Mouse (Mus musculus) forebrain, embryonic 14.5 days (tissue): ENCODE results near the gene Mybpc1. TPM values are rescaled to one million over a fixed set of nuclear protein-coding genes. Genes with fewer than 3 reads are reported as not detected.
"Not testable (repeated sequence)": the region's sequence is repeated elsewhere in the genome, so short reads cannot be mapped to it uniquely, and the experiment has no call there.

Source experiments
- ATAC-seq: fragments of 200-750 bp; cut with Nextera tagmentation; 2 replicates; pipeline ENCODE4 v1.8.0; 2017; ENCODE audit warnings: mild to moderate bottlenecking, moderate library complexity
- DNase-seq: peaks from one replicate; pipeline ENCODE4 v3.0.0-alpha.2; 2015; ENCODE audit warnings: low spot score
- H3K27ac ChIP-seq: fragments of 300-500 bp; sonication (generic); 2 replicates; pipeline ENCODE4 v1.5.1; 2014; ENCODE audit warnings: low read depth, mild to moderate bottlenecking, control low read depth, low read length, moderate library complexity
- H3K27me3 ChIP-seq: fragments of 300-500 bp; sonication (generic); replicated peaks from 2 replicates; pipeline ENCODE4 v1.6.1; 2014; ENCODE audit warnings: low read length, control low read depth, mixed read lengths; ENCODE audit not compliant: control insufficient read depth, insufficient read depth
- H3K36me3 ChIP-seq: fragments of 300-500 bp; sonication (generic); 2 replicates; pipeline ENCODE4 v1.6.1; 2014; ENCODE audit warnings: low read length, control low read depth; ENCODE audit not compliant: control insufficient read depth, insufficient read depth
- H3K4me1 ChIP-seq: fragments of 300-500 bp; sonication (generic); 2 replicates; pipeline ENCODE4 v1.6.1; 2014; ENCODE audit warnings: antibody characterized with exemption, low read length, control low read depth; ENCODE audit not compliant: control insufficient read depth, insufficient read depth
- H3K4me2 ChIP-seq: fragments of 300-500 bp; sonication (generic); 2 replicates; pipeline ENCODE4 v1.6.1; 2014; ENCODE audit warnings: mild to moderate bottlenecking, control low read depth, low read length
- H3K4me3 ChIP-seq: fragments of 300-500 bp; sonication (generic); 2 replicates; pipeline ENCODE4 v1.5.1; 2014; ENCODE audit warnings: low read depth, low read length, control low read depth
- H3K9ac ChIP-seq: fragments of 300-500 bp; sonication (generic); 2 replicates; pipeline ENCODE4 v1.6.1; 2014; ENCODE audit warnings: mild to moderate bottlenecking, low read length, control low read depth, moderate library complexity
- H3K9me3 ChIP-seq: fragments of 300-500 bp; sonication (generic); replicated peaks from 2 replicates; pipeline ENCODE4 v1.6.1; 2016; ENCODE audit warnings: low read length, control low read depth, mixed read lengths; ENCODE audit not compliant: control insufficient read depth
- WGBS: fragments of 180-500 bp; shearing (Covaris S2); extraction: QIAGEN DNeasy Blood & Tissue Kit; methylation state at CpG from one replicate; pipeline ENCODE4 v1.1.7; 2014; 5-methylcytosine and 5-hydroxymethylcytosine counted together
- polyA plus RNA-seq: library from polyadenylated mRNA; unstranded; fragments of >200 nt; fragmentation: Nextera tagmentation; extraction: Ambion mirVana; gene quantifications from 2 replicates; pipeline ENCODE4 v1.2.1, GENCODE M21; 2014

Gene Mybpc1
- polyA plus RNA-seq, 1 experiment from 2014 or later: 0.52 TPM

GRCm38 (mm10) chr10:88524016-88524415 lies 80.9 kb downstream of the Mybpc1 start:
- H3K4me2 ChIP-seq: no peak overlapping the region
- H3K4me3 ChIP-seq: no peak overlapping the region
- H3K27ac ChIP-seq: no peak overlapping the region
- no peaks in the 10 kb centered on the region for H3K9me3 ChIP-seq
- H3K9ac ChIP-seq: no peak overlapping the region
- no peaks in the 10 kb centered on the region for H3K27me3 ChIP-seq
- WGBS: 79% methylated on average over 2 of the region's 2 CpGs
- no peaks in the 10 kb centered on the region for H3K4me1 ChIP-seq
- DNase-seq (no peak), ATAC-seq (no peak)
- no peaks in the 10 kb centered on the region for H3K36me3 ChIP-seq

DNA sequence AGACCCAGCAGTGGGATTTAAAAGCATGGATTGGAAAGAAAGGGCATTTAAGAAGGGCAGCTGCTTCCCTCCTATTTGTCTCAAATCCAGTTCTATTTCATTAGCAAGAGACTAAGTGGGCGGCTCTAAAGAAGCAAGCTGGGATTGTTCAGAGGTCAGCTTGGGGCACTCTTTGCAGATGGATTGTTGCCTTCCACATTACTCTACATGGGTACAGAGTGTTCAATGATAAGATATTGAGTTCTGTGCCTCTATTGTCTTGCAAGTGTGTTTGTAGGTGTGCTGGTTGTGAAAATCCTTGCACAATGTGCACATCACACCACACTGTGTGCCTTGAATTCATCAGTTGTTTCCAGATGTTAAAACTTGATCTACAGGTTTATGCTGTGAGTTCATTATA lies 81.7 kb downstream of the Mybpc1 start:
- no peak overlapping the region for H3K9ac ChIP-seq
- ATAC-seq (no peak), DNase-seq (no peak)
- H3K27ac ChIP-seq: no peak overlapping the region
- H3K36me3 ChIP-seq: no peaks in the 10 kb centered on the region
- H3K4me2 ChIP-seq: no peak overlapping the region
- WGBS: 83% methylated on average over 1 of the region's 1 CpGs
- no peaks in the 10 kb centered on the region for H3K4me1 ChIP-seq
- no peaks in the 10 kb centered on the region for H3K9me3 ChIP-seq
- H3K4me3 ChIP-seq: no peak overlapping the region
- no peaks in the 10 kb centered on the region for H3K27me3 ChIP-seq

GRCm38 (mm10) chr10:88522795-88523194 lies 82.2 kb downstream of the Mybpc1 start:
- Histone ChIP-seq H3K27me3 (no peaks in the 10 kb centered on the region), H3K9ac (no peak overlapping the region), H3K27ac (no peak overlapping the region), H3K4me1 (no peaks in the 10 kb centered on the region), H3K36me3 (no peaks in the 10 kb centered on the region), H3K9me3 (no peaks in the 10 kb centered on the region), H3K4me2 (no peak overlapping the region), H3K4me3 (no peak overlapping the region)
- 88% methylated on average over 8 of the region's 8 CpGs for WGBS
- no peak for DNase-seq
- ATAC-seq: no peak

GRCm38 (mm10) chr10:88515049-88515448 lies 89.9 kb downstream of the Mybpc1 start:
- H3K9me3 ChIP-seq, H3K9ac ChIP-seq, ATAC-seq, H3K27ac ChIP-seq, H3K27me3 ChIP-seq, H3K4me2 ChIP-seq, H3K36me3 ChIP-seq, H3K4me3 ChIP-seq, DNase-seq, H3K4me1 ChIP-seq: not testable (repeated sequence)
- 90% methylated on average over 7 of the region's 7 CpGs for WGBS

- no peak for ATAC-seq
- no peak overlapping the region for H3K4me2 ChIP-seq
- peak; percentile 41 for DNase-seq
Observed at GRCm38 (mm10) chr10:88514495-88514894, 90.5 kb downstream of the Mybpc1 start.

DNA sequence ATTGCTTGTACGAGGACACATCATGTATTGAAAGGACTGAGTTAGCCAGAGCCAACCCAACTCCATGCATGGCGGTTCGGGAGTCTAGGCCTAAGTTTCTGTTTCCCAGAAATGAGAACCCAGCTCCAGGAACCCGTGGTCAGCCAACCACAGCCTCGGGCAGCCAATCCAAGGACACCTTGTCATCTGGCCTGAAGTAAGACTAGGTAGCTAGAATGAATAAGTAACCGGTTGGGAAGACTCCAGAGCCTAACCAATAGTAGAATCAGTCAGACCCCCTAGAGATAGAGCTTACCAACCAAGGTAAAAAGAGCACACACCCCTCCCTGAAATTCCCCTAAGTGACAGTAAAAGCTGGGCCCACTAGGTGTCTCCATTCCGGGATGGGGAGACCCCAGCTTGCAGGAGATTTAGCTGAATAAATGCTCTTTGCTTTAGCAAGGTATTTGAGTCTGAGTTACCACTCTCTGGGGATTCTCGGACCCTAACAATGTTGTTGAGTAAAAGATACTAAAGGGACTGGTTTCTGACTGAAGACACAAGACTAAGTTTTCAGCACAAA lies 91.3 kb downstream of the Mybpc1 start:
- H3K4me2 ChIP-seq: no peak overlapping the region
- H3K36me3 ChIP-seq: no peaks in the 10 kb centered on the region
- no peaks in the 10 kb centered on the region for H3K27me3 ChIP-seq
- no peaks in the 10 kb centered on the region for H3K9me3 ChIP-seq
- no peak overlapping the region for H3K9ac ChIP-seq
- ATAC-seq: no peak
- DNase-seq: no peak
- H3K4me1 ChIP-seq: no peaks in the 10 kb centered on the region
- no peak overlapping the region for H3K27ac ChIP-seq
- 69% methylated on average over 8 of the region's 8 CpGs for WGBS
- H3K4me3 ChIP-seq: no peak overlapping the region

More at GRCm38 (mm10) chr10:88514495-88514894, 90.5 kb downstream of the Mybpc1 start:
- no peak overlapping the region for H3K27ac ChIP-seq
- no peaks in the 10 kb centered on the region for H3K36me3 ChIP-seq
- H3K9me3 ChIP-seq: no peaks in the 10 kb centered on the region
- H3K27me3 ChIP-seq: no peaks in the 10 kb centered on the region
- no peak overlapping the region for H3K9ac ChIP-seq
- no peaks in the 10 kb centered on the region for H3K4me1 ChIP-seq
- H3K4me3 ChIP-seq: no peak overlapping the region
- WGBS: 41% methylated on average over 2 of the region's 2 CpGs

GRCm38 (mm10) chr10:88511355-88511754 lies 93.6 kb downstream of the Mybpc1 start:
- DNase-seq: no peak
- ATAC-seq: no peak
- Histone ChIP-seq H3K9me3 (no peaks in the 10 kb centered on the region), H3K9ac (no peak overlapping the region), H3K4me3 (no peak overlapping the region), H3K27ac (no peak overlapping the region), H3K4me2 (no peak overlapping the region), H3K36me3 (no peaks in the 10 kb centered on the region), H3K4me1 (no peaks in the 10 kb centered on the region), H3K27me3 (no peaks in the 10 kb centered on the region)
- 88% methylated on average over 9 of the region's 9 CpGs for WGBS

- 77% methylated on average over 12 of the region's 12 CpGs for WGBS
- no peak overlapping the region for H3K9ac ChIP-seq
- no peaks in the 10 kb centered on the region for H3K4me1 ChIP-seq
- H3K9me3 ChIP-seq: no peaks in the 10 kb centered on the region
- no peak overlapping the region for H3K4me3 ChIP-seq
- ATAC-seq: no peak
- no peaks in the 10 kb centered on the region for H3K36me3 ChIP-seq
- H3K27ac ChIP-seq: no peak overlapping the region
- no peak overlapping the region for H3K4me2 ChIP-seq
- DNase-seq: no peak
- H3K27me3 ChIP-seq: no peaks in the 10 kb centered on the region
Observed at GRCm38 (mm10) chr10:88510503-88511271, 94.3 kb downstream of the Mybpc1 start.

DNA sequence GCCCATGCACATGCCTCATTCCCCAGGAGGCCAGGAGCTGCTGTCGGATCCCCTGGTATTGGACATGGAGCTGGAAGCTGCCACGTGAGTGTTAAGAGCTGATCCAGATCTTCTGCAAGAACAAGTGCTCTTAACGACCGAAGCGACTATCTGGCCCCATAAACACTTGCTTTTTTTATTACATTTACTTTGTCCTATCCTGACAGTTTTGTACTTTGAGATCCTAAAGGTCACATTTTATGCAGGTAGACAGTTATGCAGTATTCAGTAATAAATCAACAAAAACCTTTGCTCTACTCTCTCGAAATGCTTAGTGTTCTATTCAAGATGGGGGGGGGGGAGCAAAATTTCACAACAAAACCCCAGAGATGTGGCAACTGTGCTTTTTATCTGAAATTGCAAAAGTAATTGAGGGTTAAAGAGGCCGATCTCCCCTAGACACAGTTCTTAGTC lies 97.2 kb downstream of the Mybpc1 start:
- ATAC-seq: no peak

More for the DNA sequence above, 97.2 kb downstream of the Mybpc1 start:
- Histone ChIP-seq H3K9ac (no peak overlapping the region), H3K36me3 (no peaks in the 10 kb centered on the region), H3K4me2 (no peak overlapping the region), H3K27me3 (no peaks in the 10 kb centered on the region), H3K4me3 (no peak overlapping the region), H3K4me1 (peaks cover 3% of the 10 kb centered on the region; the same call in 1 of the 2 replicates), H3K27ac (no peak overlapping the region), H3K9me3 (no peaks in the 10 kb centered on the region)
- DNase-seq: no peak
- 81% methylated on average over 7 of the region's 7 CpGs for WGBS
